Mouse (Mus musculus): Measurements from ENCODE around the gene Zc3h18.

The Zc3h18 gene

GRCm38 (mm10) chr8:122376365-122377231, at the start of gene Zc3h18:
TSS of gene Zc3h18 (plus strand) at chr8:122376609.
- DNase-seq (ENCODE audit: low spot score in 2 of 2), result peak; percentile 99 to 100

- DNase-seq (ENCODE audit: low spot score in 2 of 2), result no peak
Observed at GRCm38 (mm10) chr8:122329072-122329471, 47.3 kb upstream of the Zc3h18 start.

- DNase-seq (ENCODE audit: low spot score in 2 of 2), result no peak
Observed at GRCm38 (mm10) chr8:122329553-122330239, 46.7 kb upstream of the Zc3h18 start.

DNA sequence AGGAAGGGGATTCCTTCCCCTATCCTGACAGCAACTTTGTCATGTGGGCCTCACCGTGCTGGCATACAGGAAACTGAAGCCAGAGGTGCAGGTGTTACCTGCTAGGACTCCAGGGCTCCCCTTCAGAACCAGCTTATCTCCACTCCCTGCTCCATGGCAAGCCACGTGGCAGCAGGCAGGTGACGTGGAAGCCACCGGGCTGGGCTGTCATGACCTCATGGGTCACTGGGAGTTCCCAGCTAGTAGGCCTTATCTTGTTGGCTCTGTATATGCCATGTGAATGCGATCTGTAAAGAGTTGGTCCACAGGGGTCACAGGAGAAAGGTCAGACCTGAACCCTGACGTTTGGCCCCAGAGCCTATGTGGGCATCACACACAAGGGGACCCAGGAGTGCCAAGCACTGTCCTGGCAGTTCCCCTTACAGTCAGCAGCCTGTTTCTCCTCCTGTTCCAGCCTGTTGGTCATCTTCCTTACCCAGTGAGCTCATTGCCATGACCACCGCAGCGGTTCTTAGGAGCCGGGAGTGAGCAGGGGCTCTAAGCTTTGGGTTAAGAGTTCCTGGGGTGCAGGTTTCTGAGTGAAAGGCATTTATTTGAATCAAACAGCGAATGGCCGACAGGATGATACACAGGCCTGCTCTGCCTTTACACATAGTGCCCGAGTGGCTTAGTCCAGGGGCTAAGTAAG, 45.8 kb upstream of the Zc3h18 start:
- DNase-seq (ENCODE audit: low spot score in 2 of 2), result no peak

DNA sequence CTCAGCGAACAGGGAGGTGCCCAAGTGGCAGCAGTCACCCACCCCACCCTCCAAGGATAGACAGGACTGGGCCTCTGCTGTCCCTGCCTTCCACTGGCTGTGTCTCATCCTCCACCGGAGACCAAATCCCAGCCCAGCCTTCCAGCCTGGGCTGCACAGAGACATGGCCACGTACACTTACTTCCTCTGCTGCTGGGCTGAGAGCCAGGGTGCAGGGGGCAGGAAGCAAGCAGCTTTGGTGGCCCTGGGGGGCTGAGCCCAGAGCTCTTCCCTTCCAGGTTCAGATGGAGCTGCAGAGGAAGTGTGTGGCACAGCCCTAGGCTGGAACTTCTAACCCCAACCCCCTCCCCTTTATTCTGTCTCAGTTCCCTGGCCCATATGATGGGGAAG, 45.3 kb upstream of the Zc3h18 start:
- DNase-seq (ENCODE audit: low spot score in 2 of 2), result no peak

DNA sequence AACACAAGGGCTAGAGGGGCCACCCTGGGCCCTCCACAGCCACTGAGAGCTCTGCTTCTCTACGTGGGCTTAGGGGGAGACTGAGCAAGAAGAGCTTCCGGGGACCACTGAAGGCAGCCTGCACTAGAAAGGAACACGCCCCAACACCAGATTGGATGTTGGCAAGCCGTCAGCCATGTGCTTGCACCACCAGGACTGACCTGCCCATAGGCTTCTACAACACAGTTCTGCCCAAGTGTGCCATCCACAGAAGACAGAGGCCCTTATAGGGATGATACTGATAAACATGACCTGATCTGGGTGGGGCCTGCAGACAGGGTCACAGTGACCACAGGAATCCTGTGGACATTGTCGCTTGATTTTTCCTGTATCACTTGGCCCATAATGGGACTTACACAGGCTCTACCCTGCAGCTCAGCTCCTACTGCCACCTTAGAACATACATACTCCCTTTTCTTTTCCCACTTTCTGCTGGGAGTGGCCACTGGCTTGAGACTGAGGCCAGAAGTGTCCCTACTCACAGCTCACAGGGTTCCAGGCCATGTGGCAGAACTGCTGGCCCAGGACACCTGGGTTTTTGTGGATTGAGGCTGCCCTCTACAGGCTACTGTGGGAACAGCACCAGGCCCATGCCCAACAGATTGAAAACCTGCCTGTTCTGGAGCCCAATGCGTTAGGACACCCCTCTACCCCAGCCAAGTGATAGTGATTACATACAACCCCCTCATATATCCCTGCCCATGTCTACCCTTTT, 43.5 kb upstream of the Zc3h18 start:
- peak; percentile 60 to 77 for DNase-seq (ENCODE audit: low spot score in 2 of 2)

GRCm38 (mm10) chr8:122333531-122333930, 42.9 kb upstream of the Zc3h18 start:
- no peak for DNase-seq (ENCODE audit: low spot score in 2 of 2)

DNA sequence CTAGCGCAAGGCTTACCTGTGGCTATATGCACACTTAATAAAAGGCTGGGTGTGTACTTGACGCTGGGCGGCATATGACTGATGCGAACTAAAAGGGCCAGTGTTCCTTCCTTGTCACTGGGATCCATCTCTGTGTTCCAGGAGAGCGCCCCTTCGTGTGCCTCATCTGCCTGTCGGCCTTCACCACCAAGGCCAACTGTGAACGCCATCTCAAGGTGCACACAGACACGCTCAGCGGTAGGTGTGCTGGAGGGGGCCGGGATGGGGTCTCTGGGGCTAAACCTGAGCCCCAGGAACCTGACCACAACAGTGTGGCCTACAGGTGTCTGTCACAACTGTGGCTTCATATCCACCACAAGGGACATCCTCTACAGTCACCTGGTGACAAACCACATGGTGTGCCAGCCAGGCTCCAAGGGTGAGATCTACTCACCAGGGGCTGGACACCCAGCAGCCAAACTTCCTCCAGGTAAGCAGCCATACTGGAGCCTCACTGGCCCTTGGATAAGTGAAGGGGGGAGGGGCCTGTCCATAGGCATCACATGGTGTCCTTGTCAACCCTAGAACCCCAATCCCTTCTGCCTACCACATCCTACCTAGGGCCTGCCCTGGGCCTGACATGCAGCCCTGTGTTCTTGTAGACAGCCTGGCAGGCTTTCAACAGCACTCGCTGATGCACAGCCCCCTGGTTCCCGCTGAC, 41.5 kb upstream of the Zc3h18 start:
- no peak for DNase-seq (ENCODE audit: low spot score in 2 of 2)

DNA sequence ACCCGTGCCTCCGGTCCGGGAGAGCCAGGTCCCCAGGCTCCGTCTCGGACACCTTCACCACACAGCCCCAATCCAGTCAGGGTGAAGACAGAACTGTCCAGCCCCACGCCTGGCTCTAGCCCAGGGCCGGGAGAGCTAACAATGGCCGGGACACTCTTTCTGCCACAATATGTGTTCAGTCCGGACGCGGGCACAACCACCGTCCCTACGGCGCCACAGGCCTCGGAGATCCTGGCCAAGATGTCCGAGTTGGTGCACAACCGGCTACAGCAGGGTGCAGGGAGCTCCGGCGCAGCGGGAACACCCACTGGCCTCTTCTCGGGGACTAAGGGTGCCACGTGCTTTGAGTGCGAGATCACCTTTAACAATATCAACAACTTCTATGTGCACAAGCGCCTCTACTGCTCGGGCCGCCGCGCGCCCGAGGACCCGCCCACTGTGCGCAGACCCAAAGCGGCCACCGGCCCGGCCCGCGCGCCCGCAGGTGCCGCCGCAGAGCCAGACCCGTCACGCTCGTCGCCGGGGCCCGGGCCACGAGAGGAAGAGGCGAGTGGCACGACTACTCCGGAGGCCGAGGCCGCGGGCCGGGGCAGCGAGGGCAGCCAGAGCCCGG, 40.7 kb upstream of the Zc3h18 start:
- no peak for DNase-seq (ENCODE audit: low spot score in 2 of 2)

GRCm38 (mm10) chr8:122336251-122336910, 40.0 kb upstream of the Zc3h18 start:
- peak in 1 of 2 experiments; percentile 54 for DNase-seq (ENCODE audit: low spot score in 2 of 2)

DNA sequence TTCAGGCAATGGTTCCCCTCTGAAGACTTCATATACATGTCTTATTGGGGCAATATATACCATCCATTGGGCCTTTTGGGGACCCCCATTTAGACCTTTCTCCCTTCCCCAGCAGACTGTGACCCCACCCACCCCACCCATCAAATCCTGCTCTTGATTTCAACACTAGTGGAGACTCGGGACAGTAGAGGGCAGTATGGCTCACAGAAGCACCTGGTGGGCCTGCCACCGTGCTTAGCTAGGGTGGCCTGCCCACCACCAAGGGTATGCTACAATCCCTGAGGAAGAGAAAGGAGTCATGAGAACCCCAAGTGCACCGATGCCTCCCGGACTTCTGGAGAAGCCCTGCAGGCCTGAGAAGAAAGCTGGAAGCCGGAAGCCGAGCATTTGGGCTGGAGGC, 37.6 kb upstream of the Zc3h18 start:
- no peak for DNase-seq (ENCODE audit: low spot score in 2 of 2)

DNA sequence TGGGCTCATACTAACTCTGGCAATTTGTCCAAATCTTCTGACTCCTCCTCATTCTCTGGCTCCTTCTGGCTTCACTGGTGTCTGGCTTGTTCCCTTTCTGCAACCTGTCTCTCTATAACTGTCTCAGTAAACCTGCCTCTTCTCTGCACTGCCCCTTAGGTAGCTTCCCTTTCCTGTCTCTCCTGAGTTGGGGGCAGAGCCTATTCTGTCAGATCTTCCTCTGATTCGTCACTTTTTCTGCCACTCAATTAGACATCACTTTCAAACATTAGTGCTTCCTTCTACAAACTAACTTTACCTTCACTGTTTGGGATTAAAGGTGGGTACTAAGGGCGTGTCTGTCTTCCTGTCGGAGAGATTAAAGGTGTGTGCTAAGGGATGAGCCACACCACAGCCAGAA, 35.6 kb upstream of the Zc3h18 start:
- no peak for DNase-seq (ENCODE audit: low spot score in 2 of 2)

GRCm38 (mm10) chr8:122341790-122342189, 34.6 kb upstream of the Zc3h18 start:
- DNase-seq (ENCODE audit: low spot score in 2 of 2), result no peak

DNA sequence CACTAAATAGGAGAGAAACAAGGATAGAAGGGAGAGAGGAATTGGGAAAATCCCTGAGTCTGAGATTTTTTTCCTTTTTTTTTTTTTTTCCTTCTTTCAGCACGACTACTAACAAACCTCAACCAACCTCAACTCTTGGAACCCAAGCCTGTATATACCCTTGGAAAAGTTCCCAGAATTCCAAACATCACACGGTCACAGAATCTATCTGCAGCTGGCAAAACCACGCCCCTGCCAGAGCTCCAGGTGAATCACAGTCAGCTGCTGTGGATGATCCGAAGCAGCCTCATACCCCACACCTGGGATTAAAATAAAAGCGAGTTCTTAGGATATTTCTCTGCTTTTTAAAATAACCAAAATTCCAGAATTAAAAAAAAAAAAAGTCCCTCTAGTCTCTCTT, 34.0 kb upstream of the Zc3h18 start:
- DNase-seq (ENCODE audit: low spot score in 2 of 2), result no peak

- peak in 1 of 2 experiments; percentile 64 for DNase-seq (ENCODE audit: low spot score in 2 of 2)
Observed at GRCm38 (mm10) chr8:122342806-122343209, 33.6 kb upstream of the Zc3h18 start.

GRCm38 (mm10) chr8:122343341-122343740, 33.1 kb upstream of the Zc3h18 start:
- no peak for DNase-seq (ENCODE audit: low spot score in 2 of 2)

DNA sequence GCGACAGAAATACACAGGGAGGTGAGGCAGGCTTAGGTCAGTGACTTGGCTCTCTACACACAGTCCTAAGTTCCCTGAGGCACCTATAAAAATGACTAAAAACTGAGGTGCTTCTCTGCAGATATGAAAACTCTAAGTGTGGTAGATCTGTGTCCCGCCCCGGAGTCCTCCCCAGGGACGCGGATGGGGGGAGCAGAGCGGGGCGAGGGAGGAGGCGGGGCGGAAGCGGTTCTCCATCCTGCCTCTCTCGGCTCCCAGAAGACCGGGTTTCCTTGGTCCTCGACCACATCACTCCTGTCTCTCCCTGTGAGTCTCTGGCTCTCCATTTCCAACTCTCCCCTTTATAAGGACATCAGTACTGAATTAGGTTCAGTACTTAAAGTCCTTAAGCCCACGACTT, 32.7 kb upstream of the Zc3h18 start:
- no peak for DNase-seq (ENCODE audit: low spot score in 2 of 2)

- DNase-seq (ENCODE audit: low spot score in 2 of 2), result no peak
Observed at GRCm38 (mm10) chr8:122344219-122344618, 32.2 kb upstream of the Zc3h18 start.

GRCm38 (mm10) chr8:122345181-122346095, 31.0 kb upstream of the Zc3h18 start:
- no peak for DNase-seq (ENCODE audit: low spot score in 2 of 2)
